Mouse (Mus musculus): Measurements from ENCODE around the gene Cd24a. TPM values are rescaled to one million over a fixed set of nuclear protein-coding genes. Genes with fewer than 3 reads are reported as not detected.

Cd24a gene
- polyA plus RNA-seq, 1 experiment from 2014 or later = 938 TPM

DNA sequence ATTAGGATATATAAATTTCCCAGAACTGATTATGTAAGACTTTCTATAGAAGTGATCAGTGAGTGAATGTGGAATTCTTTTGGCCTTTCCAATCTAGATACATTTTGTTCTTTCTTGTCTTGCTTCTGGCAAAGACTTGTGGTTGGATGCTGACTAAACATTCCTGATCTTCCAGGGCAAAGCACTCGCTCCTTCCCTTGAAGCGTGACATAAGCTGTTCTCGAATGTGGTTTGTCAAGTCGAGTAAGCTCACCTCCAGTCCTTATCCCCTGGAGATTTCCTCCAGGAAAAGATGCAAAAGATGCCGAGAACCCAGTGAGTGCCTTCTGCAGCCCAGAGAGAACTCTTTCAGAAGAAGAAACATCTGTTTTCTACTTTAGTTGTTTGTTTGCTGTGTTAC lies 51.1 kb downstream of the Cd24a start:
- Histone ChIP-seq H3K27me3 (ENCODE audit: control insufficient read depth, insufficient read depth, low read depth, low read length) (no peaks in the 10 kb centered on the region), H3K36me3 (ENCODE audit: control insufficient read depth, insufficient read depth) (peaks cover 8% of the 10 kb centered on the region), H3K4me3 (ENCODE audit: low read depth, low read length) (no peak overlapping the region), H3K9me3 (replicated peaks; ENCODE audit: control insufficient read depth, low read length) (peaks cover 7% of the 10 kb centered on the region), H3K4me1 (ENCODE audit: control insufficient read depth, low read depth, low read length) (peaks cover 68% of the 10 kb centered on the region), H3K27ac (ENCODE audit: low read length) (peak overlapping the region; percentile 98), H3K9ac (ENCODE audit: low read depth, low read length) (no peak overlapping the region), H3K4me2 (ENCODE audit: low read depth, low read length) (no peak overlapping the region)
- WGBS (ENCODE audit: insufficient replicate concordance) = 73% methylated on average over 5 of the region's 5 CpGs
- no peak for ATAC-seq (ENCODE audit: low read depth)

DNA sequence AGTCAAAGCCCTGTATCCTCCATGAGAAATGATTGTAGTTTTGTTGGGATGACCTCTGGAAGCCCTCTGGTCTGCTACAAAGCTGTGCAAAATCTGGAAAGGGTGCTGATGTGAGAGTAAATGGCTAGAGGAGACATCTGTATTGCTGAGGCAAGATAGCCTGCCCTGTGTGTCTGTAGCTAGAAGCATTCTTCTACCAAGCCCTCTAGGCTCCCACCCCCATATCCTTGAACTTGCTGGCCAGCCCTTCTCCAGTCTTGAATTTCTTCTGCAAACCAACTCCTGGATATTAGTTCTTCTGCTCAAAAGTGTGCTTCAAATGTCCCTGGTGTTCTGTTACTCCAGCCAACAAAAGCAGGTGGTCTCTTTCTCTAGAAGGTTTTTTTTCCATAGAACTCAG lies 51.8 kb downstream of the Cd24a start:
- Histone ChIP-seq H3K9me3 (replicated peaks; ENCODE audit: control insufficient read depth, low read length) (peaks cover 7% of the 10 kb centered on the region), H3K36me3 (ENCODE audit: control insufficient read depth, insufficient read depth) (peaks cover 8% of the 10 kb centered on the region), H3K27ac (ENCODE audit: low read length) (peak overlapping the region; percentile 98), H3K4me1 (ENCODE audit: control insufficient read depth, low read depth, low read length) (peaks cover 62% of the 10 kb centered on the region), H3K4me3 (ENCODE audit: low read depth, low read length) (no peak overlapping the region), H3K9ac (ENCODE audit: low read depth, low read length) (peak overlapping the region; percentile 59), H3K27me3 (ENCODE audit: control insufficient read depth, insufficient read depth, low read depth, low read length) (no peaks in the 10 kb centered on the region), H3K4me2 (ENCODE audit: low read depth, low read length) (no peak overlapping the region)
- no peak for ATAC-seq (ENCODE audit: low read depth)

GRCm38 (mm10) chr10:43630634-43631033 lies 52.5 kb downstream of the Cd24a start:
- 27% methylated on average over 4 of the region's 4 CpGs for WGBS (ENCODE audit: insufficient replicate concordance)
- peak overlapping the region; percentile 59 for H3K9ac ChIP-seq (ENCODE audit: low read depth, low read length)
- peaks cover 58% of the 10 kb centered on the region for H3K4me1 ChIP-seq (ENCODE audit: control insufficient read depth, low read depth, low read length)
- ATAC-seq (ENCODE audit: low read depth) = peak; percentile 93
- H3K4me3 ChIP-seq (ENCODE audit: low read depth, low read length) = no peak overlapping the region
- peak overlapping the region; percentile 98 for H3K27ac ChIP-seq (ENCODE audit: low read length)
- H3K27me3 ChIP-seq (ENCODE audit: control insufficient read depth, insufficient read depth, low read depth, low read length) = no peaks in the 10 kb centered on the region
- peak overlapping the region; percentile 62 for H3K4me2 ChIP-seq (ENCODE audit: low read depth, low read length)
- H3K9me3 ChIP-seq (replicated peaks; ENCODE audit: control insufficient read depth, low read length) = peaks cover 7% of the 10 kb centered on the region
- peaks cover 8% of the 10 kb centered on the region for H3K36me3 ChIP-seq (ENCODE audit: control insufficient read depth, insufficient read depth)

DNA sequence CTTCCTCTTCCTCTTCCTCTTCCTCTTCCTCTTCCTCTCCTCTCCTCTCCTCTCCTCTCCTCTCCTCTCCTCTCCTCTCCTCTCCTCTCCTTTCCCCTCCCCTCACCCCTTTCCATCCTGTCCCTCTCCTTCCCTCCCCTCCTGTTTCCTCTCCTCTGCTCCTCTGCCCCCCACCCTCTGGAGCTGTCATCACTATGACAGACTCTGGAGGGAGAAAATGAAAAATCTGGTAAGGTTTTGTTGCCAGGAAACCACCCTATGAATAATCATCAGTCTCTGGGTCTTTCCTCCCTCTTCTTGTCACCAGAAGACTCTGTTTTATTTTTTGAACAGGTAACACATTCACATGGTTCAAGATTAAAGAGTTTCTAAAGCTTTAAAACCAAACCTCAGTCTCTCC lies 53.0 kb downstream of the Cd24a start:
- Histone ChIP-seq H3K36me3 (ENCODE audit: control insufficient read depth, insufficient read depth) (peaks cover 8% of the 10 kb centered on the region), H3K4me3 (ENCODE audit: low read depth, low read length) (no peak overlapping the region), H3K27me3 (ENCODE audit: control insufficient read depth, insufficient read depth, low read depth, low read length) (no peaks in the 10 kb centered on the region), H3K4me2 (ENCODE audit: low read depth, low read length) (peak overlapping the region; percentile 62), H3K9ac (ENCODE audit: low read depth, low read length) (peak overlapping the region; percentile 5), H3K9me3 (replicated peaks; ENCODE audit: control insufficient read depth, low read length) (peaks cover 7% of the 10 kb centered on the region), H3K4me1 (ENCODE audit: control insufficient read depth, low read depth, low read length) (peaks cover 54% of the 10 kb centered on the region), H3K27ac (ENCODE audit: low read length) (peak overlapping the region; percentile 98)
- 0 out of 2 replicates have a peak, but pooled peaks have one; percentile 16 for ATAC-seq (ENCODE audit: low read depth)

GRCm38 (mm10) chr10:43631639-43632354 lies 53.7 kb downstream of the Cd24a start:
- H3K36me3 ChIP-seq (ENCODE audit: control insufficient read depth, insufficient read depth) = peaks cover 4% of the 10 kb centered on the region
- peaks cover 48% of the 10 kb centered on the region for H3K4me1 ChIP-seq (ENCODE audit: control insufficient read depth, low read depth, low read length)
- H3K27ac ChIP-seq (ENCODE audit: low read length) = peak overlapping the region; percentile 98
- ATAC-seq (ENCODE audit: low read depth) = no peak
- no peaks in the 10 kb centered on the region for H3K27me3 ChIP-seq (ENCODE audit: control insufficient read depth, insufficient read depth, low read depth, low read length)
- no peak overlapping the region for H3K4me3 ChIP-seq (ENCODE audit: low read depth, low read length)
- peaks cover 6% of the 10 kb centered on the region for H3K9me3 ChIP-seq (replicated peaks; ENCODE audit: control insufficient read depth, low read length)
- 76% methylated on average over 2 of the region's 2 CpGs for WGBS (ENCODE audit: insufficient replicate concordance)
- H3K4me2 ChIP-seq (ENCODE audit: low read depth, low read length) = no peak overlapping the region
- H3K9ac ChIP-seq (ENCODE audit: low read depth, low read length) = peak overlapping the region; percentile 22; the same call in 1 of the 2 replicates

DNA sequence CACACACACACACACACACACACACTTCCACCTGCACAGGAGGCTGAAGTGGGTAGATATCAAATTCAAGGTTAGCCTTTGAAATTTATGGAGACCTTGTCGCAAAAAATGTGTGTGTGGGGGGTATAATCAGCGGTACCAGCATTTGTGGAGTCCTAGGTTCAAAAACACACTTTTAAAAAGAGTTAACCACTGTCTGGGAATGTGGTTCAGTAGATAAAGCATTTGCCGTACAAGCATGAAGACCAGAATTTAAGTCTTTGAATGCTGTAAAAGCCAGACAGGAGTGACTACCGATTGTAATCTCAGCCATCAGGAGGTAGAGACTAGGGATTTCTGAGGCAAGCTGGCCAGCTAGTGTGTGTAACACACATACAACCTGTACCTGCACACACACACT lies 55.0 kb downstream of the Cd24a start:
- H3K27me3 ChIP-seq (ENCODE audit: control insufficient read depth, insufficient read depth, low read depth, low read length) = no peaks in the 10 kb centered on the region
- no peaks in the 10 kb centered on the region; the same call in 1 of the 2 replicates for H3K9me3 ChIP-seq (replicated peaks; ENCODE audit: control insufficient read depth, low read length)
- H3K4me2 ChIP-seq (ENCODE audit: low read depth, low read length) = no peak overlapping the region
- H3K9ac ChIP-seq (ENCODE audit: low read depth, low read length) = no peak overlapping the region
- no peak for ATAC-seq (ENCODE audit: low read depth)
- WGBS (ENCODE audit: insufficient replicate concordance) = 30% methylated on average over 4 of the region's 4 CpGs
- H3K4me1 ChIP-seq (ENCODE audit: control insufficient read depth, low read depth, low read length) = peaks cover 42% of the 10 kb centered on the region
- peak overlapping the region; percentile 13; the same call in 1 of the 2 replicates for H3K27ac ChIP-seq (ENCODE audit: low read length)
- H3K4me3 ChIP-seq (ENCODE audit: low read depth, low read length) = no peak overlapping the region
- H3K36me3 ChIP-seq (ENCODE audit: control insufficient read depth, insufficient read depth) = no peaks in the 10 kb centered on the region

Other genes with a start within 250 kb of the Cd24a start
- gene Bend3, start 99.5 kb upstream of the Cd24a start, polyA plus RNA-seq (2015; fragmentation: Nextera tagmentation; extraction: Ambion mirVana) = 0.60 and 0.96 TPM in 2 replicates
- gene Gm9803, start 54.2 kb upstream of the Cd24a start, polyA plus RNA-seq (2015; fragmentation: Nextera tagmentation; extraction: Ambion mirVana) = 2.9 and 6.0 TPM in 2 replicates
- gene 1700021F05Rik, start 37.3 kb upstream of the Cd24a start, polyA plus RNA-seq (2015; fragmentation: Nextera tagmentation; extraction: Ambion mirVana) = 21.6 and 26.4 TPM in 2 replicates

Measured in liver, embryonic 16.5 days (tissue).